Mouse (Mus musculus): ENCODE results near the gene Bmp2k. TPM values are rescaled to one million over a fixed set of nuclear protein-coding genes. Genes with fewer than 3 reads are reported as not detected.
A peak's percentile ranks its signal among the peaks of the same experiment; 100 is the strongest.

Bmp2k gene
- total and polyA plus RNA-seq, 3 experiments, result 7.9 to 9.1 (median 8.9) TPM

DNA sequence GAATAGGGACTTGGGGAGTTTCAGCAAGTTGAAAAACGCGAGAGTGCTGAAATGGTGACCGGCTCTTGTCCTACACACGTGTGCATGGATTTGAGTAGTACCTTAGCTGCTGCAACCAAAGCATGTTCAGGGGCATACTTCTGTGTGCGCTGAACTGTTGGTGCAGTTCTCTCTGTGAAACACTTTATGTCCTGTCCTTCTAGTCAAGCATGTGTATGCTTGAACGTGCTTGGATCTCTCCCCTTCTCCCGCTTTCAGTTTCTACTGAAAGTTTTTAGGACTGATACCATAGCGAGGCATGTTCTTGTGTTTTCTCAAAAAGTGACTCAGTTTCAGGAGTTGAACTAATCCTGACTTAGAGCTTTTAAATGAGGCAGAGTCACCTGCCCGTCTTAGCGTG, 3.7 kb downstream of the Bmp2k start:
- Histone ChIP-seq H3K9me3 (replicated peaks; ENCODE audit: low read length) (no peaks in the 10 kb centered on the region), H3K4me3 (replicated peaks in 1 of 3; ENCODE audit: low read depth in 2 of 3, low read length in 2 of 3, poor library complexity in 1 of 3) (peak overlapping the region in 1 of 3 experiments; percentile 22), H3K4me1 (ENCODE audit: control insufficient read depth in 1 of 2, insufficient read depth in 2 of 2) (peaks cover 10 to 49% of the 10 kb centered on the region in 2 experiments), H3K27ac (ENCODE audit: insufficient read depth, low read depth) (peak overlapping the region; percentile 37; the same call in 1 of the 2 replicates), H3K79me2 (replicated peaks; ENCODE audit: control insufficient read depth, extremely low read depth, insufficient read depth, poor library complexity, severe bottlenecking) (peaks cover 79% of the 10 kb centered on the region), H3K27me3 (replicated peaks) (no peaks in the 10 kb centered on the region), H3K9ac (ENCODE audit: insufficient read depth, low read depth) (peak overlapping the region; percentile 49), H3K36me3 (replicated peaks in 1 of 2; ENCODE audit: control insufficient read depth in 1 of 2, insufficient read depth in 1 of 2, low read length in 1 of 2) (peaks cover 0 to 25% of the 10 kb centered on the region in 2 experiments), H3K4me2 (ENCODE audit: insufficient read depth, low read depth, poor library complexity, severe bottlenecking) (peak overlapping the region; percentile 64)
- TF ChIP-seq SIN3A (IDR thresholded peaks at IDR 0.05; ENCODE audit: low read length) (peak; percentile 51; the same call in 1 of the 2 replicates), CHD1 (IDR thresholded peaks at IDR 0.05; ENCODE audit: low read depth, low read length) (peak; percentile 73; the same call in 1 of the 2 replicates), RCOR1 (conservative IDR thresholded peaks at IDR 0.05; ENCODE audit: low read depth, low read length) (no peak), HCFC1 (IDR thresholded peaks at IDR 0.05; ENCODE audit: low read depth, low read length) (no peak), TBP (conservative IDR thresholded peaks at IDR 0.05; ENCODE audit: low read depth, low read length) (no peak), MAX (IDR thresholded peaks at IDR 0.05; ENCODE audit: low read length) (peak; percentile 54; the same call in 1 of the 2 replicates), BHLHE40 (IDR thresholded peaks at IDR 0.05; ENCODE audit: low read depth, low read length) (peak; percentile 67), EP300 (IDR thresholded peaks at IDR 0.05; ENCODE audit: low read length) (peak; percentile 9; the same call in 1 of the 2 replicates), MEF2A (IDR thresholded peaks at IDR 0.05; ENCODE audit: borderline replicate concordance, low read depth, low read length) (no peak)
- dilution Hi-C loops (cut with MboI; ENCODE audit: extremely low pct_ligation_motif_present, extremely low pct_unique_long_range_greater_than_20kb, low sequenced_read_pairs), result no loop called here
- no peak for DNase-seq (ENCODE audit: extremely low read depth)
- in situ Hi-C loops (cut with MboI; ENCODE audit: low pct_ligation_motif_present, low pct_unique_long_range_greater_than_20kb, low sequenced_read_pairs), result no loop called here

DNA sequence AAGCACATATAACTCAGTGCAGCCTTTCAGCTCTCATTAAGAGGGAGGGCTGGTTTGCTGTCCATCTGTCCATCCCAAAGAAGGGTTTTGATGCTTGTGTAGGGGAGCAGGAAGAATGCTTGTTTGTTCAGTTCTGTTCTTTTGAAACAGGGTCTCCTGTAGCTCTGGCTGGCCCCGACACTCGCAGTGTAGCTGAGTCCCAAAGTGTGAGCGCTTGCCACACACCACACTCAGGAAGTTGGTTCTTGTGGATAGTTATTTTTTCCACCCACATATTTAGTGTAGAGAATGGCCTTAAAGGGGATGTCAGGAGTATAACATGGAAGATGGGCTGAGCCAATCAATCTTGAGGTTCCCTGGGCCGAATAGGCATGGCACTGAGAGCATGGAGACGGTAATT, 4.1 kb downstream of the Bmp2k start:
- H3K4me2 ChIP-seq (ENCODE audit: insufficient read depth, low read depth, poor library complexity, severe bottlenecking), result peak overlapping the region; percentile 64
- TF ChIP-seq CHD2 (IDR thresholded peaks at IDR 0.05; ENCODE audit: low read length) (no peak), RCOR1 (conservative IDR thresholded peaks at IDR 0.05; ENCODE audit: low read depth, low read length) (no peak), JUN (IDR thresholded peaks at IDR 0.05; ENCODE audit: insufficient read depth, low read depth, low read length) (no peak), ZMIZ1 (IDR thresholded peaks at IDR 0.05; ENCODE audit: low read depth, low read length) (no peak), NELFE (IDR thresholded peaks at IDR 0.05; ENCODE audit: low read depth, low read length) (no peak), MXI1 (IDR thresholded peaks at IDR 0.05; ENCODE audit: low read depth, low read length) (no peak), BHLHE40 (IDR thresholded peaks at IDR 0.05; ENCODE audit: low read depth, low read length) (no peak)
- H3K36me3 ChIP-seq (replicated peaks in 1 of 2; ENCODE audit: control insufficient read depth in 1 of 2, insufficient read depth in 1 of 2, low read length in 1 of 2), result peaks cover 0 to 25% of the 10 kb centered on the region in 2 experiments
- peak overlapping the region in 1 of 3 experiments; percentile 22 for H3K4me3 ChIP-seq (replicated peaks in 1 of 3; ENCODE audit: low read depth in 2 of 3, low read length in 2 of 3, poor library complexity in 1 of 3)
- H3K4me1 ChIP-seq (ENCODE audit: control insufficient read depth in 1 of 2, insufficient read depth in 2 of 2), result peaks cover 10 to 45% of the 10 kb centered on the region in 2 experiments
- in situ Hi-C loops (cut with MboI; ENCODE audit: low pct_ligation_motif_present, low pct_unique_long_range_greater_than_20kb, low sequenced_read_pairs) (no loop called here), dilution Hi-C loops (cut with MboI; ENCODE audit: extremely low pct_ligation_motif_present, extremely low pct_unique_long_range_greater_than_20kb, low sequenced_read_pairs) (no loop called here)
- DNase-seq (ENCODE audit: extremely low read depth), result no peak
- H3K9ac ChIP-seq (ENCODE audit: insufficient read depth, low read depth), result peak overlapping the region; percentile 49
- no peaks in the 10 kb centered on the region for H3K9me3 ChIP-seq (replicated peaks; ENCODE audit: low read length)
- H3K79me2 ChIP-seq (replicated peaks; ENCODE audit: control insufficient read depth, extremely low read depth, insufficient read depth, poor library complexity, severe bottlenecking), result peaks cover 84% of the 10 kb centered on the region
- H3K27ac ChIP-seq (ENCODE audit: insufficient read depth, low read depth), result peak overlapping the region; percentile 37; the same call in 1 of the 2 replicates
- no peaks in the 10 kb centered on the region for H3K27me3 ChIP-seq (replicated peaks)

All from CH12.LX (cell line).